9 mouse cellular contexts compared by ENCODE assay signal in the genomic region with DNA sequence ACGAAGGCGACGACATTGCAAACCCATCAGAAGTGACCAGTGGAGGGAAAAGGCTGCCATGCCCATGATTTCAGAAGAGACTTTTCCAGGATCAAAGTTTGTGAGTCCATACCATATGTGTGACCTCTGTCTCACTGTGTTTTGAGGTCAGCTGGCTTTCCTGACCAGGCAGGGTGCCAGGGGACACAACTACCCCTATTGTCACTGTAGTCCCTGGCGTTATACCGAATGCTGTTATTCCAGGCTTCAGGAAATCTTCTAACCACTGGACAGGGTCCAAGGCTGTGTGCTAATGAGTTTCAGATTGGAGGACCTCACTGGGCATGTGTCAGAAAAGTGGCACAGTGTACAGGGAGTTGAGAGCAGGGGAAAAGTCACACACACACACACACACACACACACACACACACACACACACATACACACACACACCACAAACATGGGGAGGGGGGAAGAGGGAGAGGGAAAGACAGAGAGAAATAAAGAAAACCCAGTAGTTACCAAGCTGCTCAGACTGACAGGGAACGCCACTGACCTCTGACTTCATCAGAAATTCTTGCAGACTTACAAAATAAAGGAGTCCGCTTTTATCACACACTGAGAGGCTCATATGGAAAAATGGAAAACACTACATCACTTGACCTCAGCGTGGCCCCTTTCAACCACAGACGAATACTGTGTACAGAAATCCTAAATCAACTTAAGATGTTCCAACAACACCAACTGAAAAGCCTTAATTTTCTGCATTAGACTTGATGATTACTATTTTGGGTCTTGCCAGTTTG.
DNase-seq lines count a peak whose midpoint lies in the region; ATAC-seq and TF ChIP-seq lines count a peak whose summit lies in the region.
"Had no signal": no experiment of that assay in that cellular context is flagged by ENCODE, and none has a peak within 500 bp of the region (broad histone marks: within the 10 kb centered on the region; RNA-seq: fewer than 3 reads in every experiment).

No protein-coding gene starts in this region.

- peak; percentile 23 to 40 for DNase-seq in cerebellum, postnatal 10 days
- no peak for DNase-seq in CH12.LX (ENCODE audit: extremely low read depth)
- DNase-seq in gastrocnemius, postnatal 36 days, result peak; percentile 19 to 36
- no peak for DNase-seq in cerebellum, adult 9-11 months
- DNase-seq in testis, postnatal 14 days (ENCODE audit: low spot score), result no peak

- no peak for ATAC-seq in cerebellum, adult (ENCODE audit: insufficient number of reproducible peaks, low FRiP score, low TSS enrichment)
- ATAC-seq in kidney, embryonic 14.5 days (ENCODE audit: low FRiP score, low TSS enrichment), result 0 out of 2 replicates have a peak, but pooled peaks have one; percentile 46
- ATAC-seq in forebrain, embryonic 16.5 days, result no peak

- TF ChIP-seq POLR2A in CH12.LX (IDR thresholded peaks at IDR 0.05; ENCODE audit: low read depth, low read length), result no peak

- peaks cover 46 to 88% of the 10 kb centered on the region in 2 experiments for H3K36me3 ChIP-seq in CH12.LX (replicated peaks in 1 of 2; ENCODE audit: control insufficient read depth in 1 of 2, insufficient read depth in 1 of 2, low read length in 1 of 2)
- no peaks in the 10 kb centered on the region; the same call in 1 of the 2 replicates for H3K36me3 ChIP-seq in kidney, embryonic 14.5 days (ENCODE audit: control insufficient read depth, insufficient read depth, low read length)
- no peaks in the 10 kb centered on the region for H3K36me3 ChIP-seq in forebrain, embryonic 16.5 days (ENCODE audit: control insufficient read depth, insufficient read depth)

- H3K27me3 ChIP-seq in CH12.LX (replicated peaks), result no peaks in the 10 kb centered on the region
- no peaks in the 10 kb centered on the region for H3K27me3 ChIP-seq in kidney, embryonic 14.5 days (ENCODE audit: control insufficient read depth, insufficient read depth, low read length)
- no peaks in the 10 kb centered on the region for H3K27me3 ChIP-seq in forebrain, embryonic 16.5 days (replicated peaks; ENCODE audit: control insufficient read depth, insufficient read depth, low read length)

- TF ChIP-seq CTCF in CH12.LX (conservative IDR thresholded peaks at IDR 0.05 in 1 of 2, IDR thresholded peaks at IDR 0.05 in 1 of 2; ENCODE audit: low read depth in 2 of 2, low read length in 2 of 2), result no peak

- intact Hi-C loops in gastrocnemius, postnatal 36 days (cut with DNase I), result no loop called here

- 63% methylated on average over 9 of the region's 9 CpGs for WGBS in kidney, embryonic 14.5 days
- 61% methylated on average over 9 of the region's 9 CpGs for WGBS in forebrain, embryonic 16.5 days

- H3K9me3 ChIP-seq in CH12.LX (replicated peaks; ENCODE audit: low read length), result no peaks in the 10 kb centered on the region
- no peaks in the 10 kb centered on the region for H3K9me3 ChIP-seq in kidney, embryonic 14.5 days (ENCODE audit: control insufficient read depth, low read length)
- no peaks in the 10 kb centered on the region for H3K9me3 ChIP-seq in forebrain, embryonic 16.5 days (ENCODE audit: control insufficient read depth, low read length)

- H3K4me3 ChIP-seq in CH12.LX (replicated peaks in 1 of 3; ENCODE audit: low read depth in 2 of 3, low read length in 2 of 3, poor library complexity in 1 of 3), result no peak overlapping the region
- H3K4me3 ChIP-seq in kidney, embryonic 14.5 days (ENCODE audit: low read length), result no peak overlapping the region
- no peak overlapping the region for H3K4me3 ChIP-seq in forebrain, embryonic 16.5 days (replicated peaks; ENCODE audit: low read length)

- TF ChIP-seq RAD21 in CH12.LX (IDR thresholded peaks at IDR 0.05; ENCODE audit: low read depth, low read length), result no peak

- H3K4me1 ChIP-seq in CH12.LX (ENCODE audit: control insufficient read depth in 1 of 2, insufficient read depth in 2 of 2), result peaks cover 28 to 64% of the 10 kb centered on the region in 2 experiments
- no peaks in the 10 kb centered on the region; the same call in 1 of the 2 replicates for H3K4me1 ChIP-seq in kidney, embryonic 14.5 days (ENCODE audit: control insufficient read depth, insufficient read depth, low read length)
- H3K4me1 ChIP-seq in forebrain, embryonic 16.5 days (replicated peaks; ENCODE audit: control insufficient read depth, insufficient read depth, low read length), result peaks cover 4% of the 10 kb centered on the region

- H3K9ac ChIP-seq in CH12.LX (ENCODE audit: insufficient read depth, low read depth), result no peak overlapping the region
- H3K9ac ChIP-seq in kidney, embryonic 14.5 days (ENCODE audit: low read depth, low read length), result no peak overlapping the region
- H3K9ac ChIP-seq in forebrain, embryonic 16.5 days (replicated peaks; ENCODE audit: low read depth, low read length), result no peak overlapping the region

- H3K27ac ChIP-seq in CH12.LX (ENCODE audit: insufficient read depth, low read depth), result peak overlapping the region; percentile 28
- no peak overlapping the region for H3K27ac ChIP-seq in kidney, embryonic 14.5 days (ENCODE audit: low read depth, low read length)
- H3K27ac ChIP-seq in forebrain, embryonic 16.5 days (ENCODE audit: low read length), result no peak overlapping the region

- H3K79me2 ChIP-seq in CH12.LX (replicated peaks; ENCODE audit: control insufficient read depth, extremely low read depth, insufficient read depth, poor library complexity, severe bottlenecking), result peaks cover 60% of the 10 kb centered on the region

- TF ChIP-seq EP300 in CH12.LX (IDR thresholded peaks at IDR 0.05; ENCODE audit: low read length), result no peak

- in situ Hi-C loops in CH12.LX (cut with MboI; ENCODE audit: low pct_ligation_motif_present, low pct_unique_long_range_greater_than_20kb, low sequenced_read_pairs), result no loop called here

- dilution Hi-C loops in CH12.LX (cut with MboI; ENCODE audit: extremely low pct_ligation_motif_present, extremely low pct_unique_long_range_greater_than_20kb, low sequenced_read_pairs), result no loop called here

- no peak overlapping the region for H3K4me2 ChIP-seq in CH12.LX (ENCODE audit: insufficient read depth, low read depth, poor library complexity, severe bottlenecking)
- H3K4me2 ChIP-seq in kidney, embryonic 14.5 days (replicated peaks; ENCODE audit: low read depth, low read length), result no peak overlapping the region
- no peak overlapping the region for H3K4me2 ChIP-seq in forebrain, embryonic 16.5 days (ENCODE audit: low read length)
- H3K4me2 ChIP-seq: midbrain, embryonic 11.5 days had no signal

TF ChIP-seq in CH12.LX, 34 proteins besides CTCF, POLR2A, EP300 and RAD21:
- TF ChIP-seq IRF4 (IDR thresholded peaks at IDR 0.05; ENCODE audit: low read depth, low read length), result no peak
- no peak for TF ChIP-seq BHLHE40 (IDR thresholded peaks at IDR 0.05; ENCODE audit: low read depth, low read length)
- TF ChIP-seq MYC (IDR thresholded peaks at IDR 0.05; ENCODE audit: low read depth, low read length), result no peak
- no peak for TF ChIP-seq UBTF (IDR thresholded peaks at IDR 0.05; ENCODE audit: low read depth, low read length)
- no peak for TF ChIP-seq MAZ (IDR thresholded peaks at IDR 0.05; ENCODE audit: low read depth, low read length)
- no peak for TF ChIP-seq ETS1 (conservative IDR thresholded peaks at IDR 0.05; ENCODE audit: low read depth, low read length)
- no peak for TF ChIP-seq GABPA (IDR thresholded peaks at IDR 0.05; ENCODE audit: insufficient replicate concordance, low read depth, low read length)
- TF ChIP-seq PAX5 (IDR thresholded peaks at IDR 0.05; ENCODE audit: low read length), result no peak
- no peak for TF ChIP-seq TCF12 (IDR thresholded peaks at IDR 0.05; ENCODE audit: low read depth, low read length)
- TF ChIP-seq MAFK (IDR thresholded peaks at IDR 0.05; ENCODE audit: insufficient replicate concordance, low read length), result no peak
- no peak for TF ChIP-seq ZNF384 (IDR thresholded peaks at IDR 0.05; ENCODE audit: low read depth, low read length)
TF ChIP-seq in CH12.LX: peak in this region for 0.

Comparison
In these comparisons a context has a peak if more than half of its experiments do, and no peak if none do; other contexts are left out.
1. DNase-seq: peak in cerebellum, postnatal 10 days (2 of 2) and gastrocnemius, postnatal 36 days (2 of 2); none in CH12.LX (single experiment), cerebellum, adult 9-11 months (single experiment) and testis, postnatal 14 days (single experiment).